Mouse (Mus musculus) embryonic stem cell, embryonic (primary cell): Measurements from ENCODE around the gene Thsd4.

Experiments
- CTCF ChIA-PET, 4 experiments: fragments of 300-600 bp in 2 of 4; fragments of 350-600 bp in 2 of 4; sonication (Branson Sonifier 250); formaldehyde crosslinking; loops; one replicate each; lab custom pipeline; 2022; ENCODE audit warnings: inconsistent platforms in 2 of 4; lab: Charles Lee
- POLR2A ChIA-PET, 4 experiments: fragments of 300-600 bp in 2 of 4; fragments of 350-600 bp in 2 of 4; sonication (Branson Sonifier 250); formaldehyde crosslinking; loops; one replicate each; lab custom pipeline; 2022; ENCODE audit warnings: antibody characterized with exemption in 4 of 4, inconsistent platforms in 1 of 4; lab: Charles Lee

Gene Thsd4

DNA sequence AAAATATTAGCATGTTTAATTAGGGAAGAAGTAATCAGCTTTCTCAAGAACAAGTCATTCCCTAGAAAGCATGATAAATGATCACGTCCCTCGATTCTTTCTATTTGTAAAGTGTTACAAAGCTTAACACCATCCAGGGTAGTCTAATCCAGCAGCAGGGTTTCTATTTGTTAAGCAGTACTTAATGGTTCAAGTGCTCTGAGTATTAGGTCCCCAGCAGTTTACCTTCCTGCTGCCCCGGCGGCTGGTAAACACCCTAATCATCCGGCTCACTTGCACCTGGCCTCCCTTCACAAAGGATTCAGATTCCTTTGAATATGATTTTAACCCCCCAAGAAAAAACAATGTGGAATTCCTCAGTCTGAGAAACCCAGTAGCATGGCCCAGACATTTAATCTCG lies 326.9 kb downstream of the Thsd4 start:
- CTCF ChIA-PET, result interaction anchor here in 1 of 4 experiments (0.6 kb wide), 1 partner anchor 9 kb away, joined by 3 read pairs; no protein-coding TSS in a partner anchor
- POLR2A ChIA-PET, result no interaction called here

DNA sequence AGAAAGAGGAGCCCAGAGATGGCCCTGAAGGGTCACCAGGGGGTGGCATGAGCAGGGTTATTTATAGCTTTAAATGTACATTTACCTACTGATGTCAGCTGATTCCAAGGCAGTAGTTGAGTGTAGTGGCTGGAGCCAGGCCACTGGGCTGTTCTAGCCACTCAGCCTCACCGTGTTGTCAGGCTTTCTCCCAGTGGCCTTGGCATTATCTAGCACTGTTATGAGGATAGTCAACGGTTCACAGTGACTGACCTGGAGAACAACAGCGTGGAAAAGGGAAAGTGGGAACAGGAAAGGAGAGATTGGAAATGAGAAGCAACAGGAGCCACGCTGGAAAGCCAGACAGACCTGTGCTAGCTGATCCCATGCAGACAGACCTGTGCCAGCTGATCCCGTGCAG lies 329.5 kb downstream of the Thsd4 start:
- ChIA-PET CTCF (no interaction called here), POLR2A (no interaction called here)

DNA sequence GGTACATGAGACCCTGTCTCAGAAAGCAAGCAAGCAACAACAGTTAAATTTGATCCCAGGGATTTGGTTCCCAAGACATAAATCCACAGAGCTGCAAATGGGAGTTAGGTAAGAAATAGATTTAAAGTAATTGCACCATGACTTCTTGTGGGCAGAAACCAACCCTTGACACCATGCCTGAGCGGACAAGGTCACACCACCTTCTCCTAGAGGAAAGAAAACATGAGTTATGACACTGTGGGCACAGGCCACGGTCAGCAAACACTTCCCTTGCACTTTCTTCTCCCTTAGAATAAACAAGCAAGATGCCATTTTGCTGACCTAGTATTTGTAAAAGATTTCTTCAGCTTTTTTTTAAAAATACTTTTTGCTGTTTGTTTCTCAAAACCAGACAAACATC lies 334.4 kb downstream of the Thsd4 start:
- ChIA-PET CTCF (interaction anchor here in 1 of 4 experiments (0.6 kb wide), 1 partner anchor 218 kb away, joined by 3 read pairs; no protein-coding TSS in a partner anchor), POLR2A (interaction anchor here in 1 of 4 experiments (0.5 kb wide), 1 partner anchor 46 kb away, joined by 3 read pairs; no protein-coding TSS in a partner anchor)

DNA sequence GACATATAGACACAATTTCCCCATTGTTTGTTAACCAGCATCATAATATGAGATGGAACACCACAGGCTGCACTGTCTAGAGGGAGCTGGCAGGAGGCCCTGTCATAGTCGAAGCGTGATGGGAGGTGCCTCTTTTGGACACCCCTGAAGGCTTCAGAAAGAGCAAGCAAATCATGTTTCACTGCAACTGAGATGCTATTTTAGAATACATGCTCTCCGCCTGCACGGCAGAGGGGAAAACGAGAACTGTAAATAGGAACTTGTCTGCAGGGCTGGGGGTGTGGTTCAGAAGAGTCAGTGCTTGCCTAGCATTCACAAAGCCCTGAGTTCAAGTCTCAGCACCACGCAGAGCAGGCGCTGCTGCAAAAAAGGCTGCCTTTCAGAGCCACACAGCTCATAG lies 334.9 kb downstream of the Thsd4 start:
- ChIA-PET CTCF (no interaction called here), POLR2A (no interaction called here)

DNA sequence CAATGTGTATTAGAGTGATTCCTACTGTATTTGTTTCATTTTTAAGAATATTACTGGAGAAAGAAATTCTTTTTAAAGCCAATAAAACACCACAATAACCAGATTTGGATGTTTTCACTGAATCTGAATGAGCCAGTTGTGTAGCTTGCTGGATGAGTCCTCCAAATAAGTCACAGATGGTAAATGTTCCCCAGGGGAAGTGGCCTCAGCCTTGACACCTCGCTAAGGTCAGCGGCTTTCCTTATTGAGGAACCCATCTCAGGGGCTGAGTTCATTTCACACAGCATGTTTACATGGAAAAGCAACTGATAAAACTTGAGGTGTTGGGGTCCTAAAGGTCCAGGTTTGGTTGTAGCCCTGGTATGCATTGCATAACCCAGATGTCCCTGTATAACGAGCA lies 337.8 kb downstream of the Thsd4 start:
- ChIA-PET POLR2A (no interaction called here), CTCF (no interaction called here)

DNA sequence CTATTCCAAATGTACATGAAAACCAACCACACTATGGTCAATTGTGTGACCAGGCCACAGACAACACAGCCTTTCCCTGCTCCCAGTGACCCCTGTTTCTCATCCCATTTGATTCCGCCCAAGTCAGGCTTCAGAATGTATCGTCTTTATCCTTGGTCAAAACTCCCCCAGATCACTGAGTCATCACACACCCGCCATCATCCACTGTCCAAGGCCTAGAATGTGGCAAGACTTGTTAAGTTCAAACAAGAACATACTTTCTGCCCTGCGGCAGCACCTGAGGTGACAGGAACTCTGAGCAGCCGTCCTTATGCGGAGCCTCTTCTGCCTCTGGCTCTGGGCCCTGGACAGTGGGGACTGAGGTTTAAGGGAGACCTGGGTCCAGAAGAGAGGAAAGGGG lies 339.5 kb downstream of the Thsd4 start:
- CTCF ChIA-PET, result interaction anchor here in 1 of 4 experiments (0.9 kb wide), 1 partner anchor 409 kb away, joined by 3 read pairs; no protein-coding TSS in a partner anchor

DNA sequence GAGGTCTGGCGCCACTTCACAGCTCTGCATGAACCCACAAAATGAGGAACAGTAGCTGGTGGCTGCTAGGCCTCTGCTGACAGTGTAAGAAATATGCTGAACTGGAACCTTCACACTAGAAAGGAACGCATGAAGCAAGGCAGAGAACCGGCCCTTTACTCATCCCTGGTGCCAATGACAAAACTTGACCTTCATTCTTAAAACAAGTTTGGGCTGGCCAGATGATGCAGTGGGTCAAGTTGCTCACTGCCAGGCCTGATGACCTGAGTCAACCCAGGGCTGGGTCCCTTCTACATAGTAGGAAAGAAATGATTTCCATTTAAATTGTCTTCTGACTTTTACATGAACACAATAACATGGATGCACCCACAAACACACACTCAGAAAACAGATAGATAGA lies 340.9 kb downstream of the Thsd4 start:
- POLR2A ChIA-PET, result no interaction called here

More for the DNA sequence above, 339.5 kb downstream of the Thsd4 start:
- POLR2A ChIA-PET, result no interaction called here

DNA sequence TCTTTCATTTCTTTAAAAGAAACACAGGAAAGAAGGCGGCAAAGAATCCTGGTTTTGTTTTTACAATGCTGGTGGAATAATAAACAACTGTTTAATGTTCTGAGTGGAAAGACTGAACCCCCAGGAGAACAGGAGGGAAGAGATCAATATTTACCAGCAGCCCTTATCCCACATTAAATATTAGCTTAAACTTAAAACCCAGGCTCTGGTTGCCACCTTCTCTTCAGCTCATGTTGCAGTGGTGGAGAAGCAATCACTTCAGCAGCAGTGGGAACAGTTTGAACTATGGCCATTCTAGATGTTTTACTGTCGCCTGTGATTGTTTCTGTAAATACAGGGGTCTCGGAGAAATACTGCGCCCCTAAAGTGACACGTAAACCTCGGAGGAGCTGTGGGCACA lies 341.7 kb downstream of the Thsd4 start:
- ChIA-PET POLR2A (no interaction called here), CTCF (interaction anchor here in 1 of 4 experiments (1.6 kb wide), 1 partner anchor 13 kb away, joined by 4 read pairs; no protein-coding TSS in a partner anchor)

More for the DNA sequence above, 340.9 kb downstream of the Thsd4 start:
- CTCF ChIA-PET, result interaction anchor here in 1 of 4 experiments (1.6 kb wide), 1 partner anchor 14 kb away, joined by 4 read pairs; no protein-coding TSS in a partner anchor

DNA sequence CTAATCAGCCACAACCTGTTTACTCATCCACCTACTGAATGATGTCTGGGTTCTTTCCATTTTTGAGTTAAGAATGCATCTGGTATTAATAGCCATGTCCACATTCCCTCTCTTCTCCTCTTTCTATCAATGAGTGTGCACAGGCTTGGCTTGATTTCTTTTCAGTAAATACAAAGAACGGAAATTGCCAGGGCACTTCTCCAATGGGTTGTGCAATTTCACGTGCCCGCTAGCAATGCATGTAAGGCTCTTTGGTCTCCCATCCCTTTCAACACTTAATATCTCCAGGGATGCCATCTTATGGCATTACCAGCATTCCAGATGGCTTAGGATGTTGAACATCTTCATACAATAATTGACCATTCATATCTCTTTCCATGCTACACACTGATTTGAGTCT lies 345.5 kb downstream of the Thsd4 start:
- CTCF ChIA-PET, result no interaction called here

DNA sequence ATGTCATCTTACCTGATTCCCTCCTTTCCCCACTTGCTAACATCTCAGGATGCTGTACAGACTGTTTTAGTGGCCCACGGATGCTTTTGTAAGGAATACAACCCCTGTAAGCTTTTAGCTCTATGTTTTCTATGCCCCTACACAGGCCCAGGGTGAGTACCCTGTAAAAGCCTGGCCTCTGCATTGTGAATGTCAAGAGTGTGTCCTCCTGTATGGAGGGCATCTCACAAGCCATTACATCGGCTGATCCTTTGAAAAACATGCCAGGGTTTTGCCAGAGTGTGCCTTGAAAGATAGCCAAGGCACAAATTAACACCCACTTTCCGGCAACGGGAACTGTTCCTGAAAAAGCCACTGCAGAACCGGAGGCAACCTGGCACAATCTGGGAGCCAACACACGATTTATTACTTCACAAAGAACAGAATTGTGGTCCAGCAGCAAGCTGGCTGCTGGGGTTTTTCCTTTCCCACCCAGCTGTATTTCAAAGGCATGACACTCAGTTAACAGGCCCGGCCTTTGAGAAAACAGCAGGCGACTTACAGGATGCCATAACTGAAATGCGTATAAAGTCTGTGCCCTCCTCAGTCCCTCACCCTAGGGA lies 349.3 kb downstream of the Thsd4 start:
- ChIA-PET POLR2A (interaction anchor here in 1 of 4 experiments (0.7 kb wide), 1 partner anchor 41 kb away, joined by 3 read pairs; no protein-coding TSS in a partner anchor), CTCF (interaction anchor here in 1 of 4 experiments (0.5 kb wide), 1 partner anchor 66 kb away, joined by 3 read pairs; no protein-coding TSS in a partner anchor)

More for the DNA sequence above, 345.5 kb downstream of the Thsd4 start:
- POLR2A ChIA-PET, result no interaction called here

DNA sequence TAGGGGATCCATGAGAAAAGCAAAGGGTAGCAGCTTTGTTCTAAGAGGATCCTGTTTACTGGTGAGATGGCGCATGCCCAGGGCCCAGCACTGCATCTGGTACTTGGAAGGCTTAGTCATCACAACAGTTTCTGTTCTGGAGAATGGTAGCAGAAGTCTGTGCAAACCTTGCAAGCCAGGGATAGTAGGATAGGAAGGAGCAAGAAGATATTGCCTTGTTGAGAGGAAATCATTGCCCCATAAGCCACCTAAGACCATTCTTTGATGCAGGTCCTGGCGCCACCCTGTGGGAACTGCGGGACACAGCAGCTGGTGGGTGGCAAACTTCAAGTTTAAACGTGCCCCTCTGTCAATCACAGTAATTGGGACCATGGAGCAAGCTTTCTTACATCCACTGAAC lies 354.9 kb downstream of the Thsd4 start:
- CTCF ChIA-PET, result interaction anchor here (0.6 to 2.0 kb wide), 20 partner anchors 13 to 462 kb away, joined by 3 to 13 read pairs (median 4); no protein-coding TSS in a partner anchor

DNA sequence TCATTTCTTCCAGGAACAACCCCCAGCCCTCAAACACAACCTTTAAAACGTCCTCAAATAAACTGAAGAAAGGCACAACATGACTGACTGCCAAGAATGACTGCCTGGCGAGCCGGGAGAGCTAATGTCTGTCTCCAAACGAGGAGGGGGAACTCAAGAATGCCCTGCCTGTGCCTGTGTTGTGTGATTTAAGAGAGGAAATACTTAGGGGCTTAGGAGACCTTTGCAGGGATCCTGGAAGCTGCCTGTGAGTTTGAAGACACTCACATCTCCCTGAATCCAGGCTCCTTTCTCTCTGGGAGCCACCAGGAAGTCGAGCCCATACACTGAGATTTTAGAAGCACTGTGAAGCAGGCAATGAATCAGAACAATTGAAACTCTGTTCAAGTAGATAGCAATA lies 361.0 kb downstream of the Thsd4 start:
- POLR2A ChIA-PET, result interaction anchor here in 1 of 4 experiments (0.8 kb wide), 1 partner anchor 116 kb away, joined by 3 read pairs; no protein-coding TSS in a partner anchor

More for the DNA sequence above, 354.9 kb downstream of the Thsd4 start:
- POLR2A ChIA-PET, result interaction anchor here in 1 of 4 experiments (1.3 kb wide), 1 partner anchor 174 kb away, joined by 3 read pairs; no protein-coding TSS in a partner anchor

DNA sequence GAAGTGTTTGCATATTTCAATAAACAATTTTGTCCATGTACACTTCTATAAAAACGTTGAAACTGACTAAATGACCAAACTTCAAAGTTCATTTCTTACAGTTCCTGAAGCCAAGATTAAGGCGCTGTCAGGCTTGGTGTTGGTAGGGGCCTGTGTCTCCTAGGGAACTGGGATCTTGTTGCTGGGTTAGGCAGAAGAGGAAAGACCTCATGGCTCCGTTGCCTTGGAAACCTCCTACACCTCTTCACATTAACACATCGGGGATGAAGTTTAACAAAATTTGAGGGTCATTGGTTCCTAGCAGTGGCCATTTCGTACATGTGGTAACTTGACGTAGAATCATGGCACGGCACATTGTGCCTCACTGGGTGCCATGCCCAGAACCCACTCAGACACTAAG lies 361.7 kb downstream of the Thsd4 start:
- CTCF ChIA-PET, result no interaction called here

More for the DNA sequence above, 361.0 kb downstream of the Thsd4 start:
- CTCF ChIA-PET, result no interaction called here

DNA sequence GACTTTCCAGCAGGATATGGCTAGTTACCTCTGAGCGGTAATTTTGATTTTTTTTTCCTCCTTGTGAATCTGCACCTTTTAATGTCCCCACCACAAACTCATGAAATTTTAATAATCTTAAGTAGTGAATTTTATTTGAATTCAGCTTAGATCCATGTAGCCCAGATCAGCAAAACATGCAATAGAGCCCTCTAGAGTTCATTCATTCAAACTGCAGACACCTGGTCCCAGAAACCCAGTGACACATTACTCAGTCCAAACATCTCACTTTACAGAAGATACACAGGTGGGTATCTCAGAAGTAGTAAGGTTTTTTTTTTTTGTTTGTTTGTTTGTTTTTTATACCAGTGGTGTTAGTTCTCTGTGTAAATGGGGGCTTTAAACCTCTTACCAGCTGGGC lies 368.9 kb downstream of the Thsd4 start:
- ChIA-PET POLR2A (interaction anchor here in 1 of 4 experiments (0.6 kb wide), 1 partner anchor 495 kb away, joined by 3 read pairs; no protein-coding TSS in a partner anchor), CTCF (interaction anchor here (0.5 to 1.7 kb wide), 7 partner anchors 14 to 886 kb away, joined by 3 to 5 read pairs (median 3); no protein-coding TSS in a partner anchor)

More for the DNA sequence above, 361.7 kb downstream of the Thsd4 start:
- POLR2A ChIA-PET, result no interaction called here

DNA sequence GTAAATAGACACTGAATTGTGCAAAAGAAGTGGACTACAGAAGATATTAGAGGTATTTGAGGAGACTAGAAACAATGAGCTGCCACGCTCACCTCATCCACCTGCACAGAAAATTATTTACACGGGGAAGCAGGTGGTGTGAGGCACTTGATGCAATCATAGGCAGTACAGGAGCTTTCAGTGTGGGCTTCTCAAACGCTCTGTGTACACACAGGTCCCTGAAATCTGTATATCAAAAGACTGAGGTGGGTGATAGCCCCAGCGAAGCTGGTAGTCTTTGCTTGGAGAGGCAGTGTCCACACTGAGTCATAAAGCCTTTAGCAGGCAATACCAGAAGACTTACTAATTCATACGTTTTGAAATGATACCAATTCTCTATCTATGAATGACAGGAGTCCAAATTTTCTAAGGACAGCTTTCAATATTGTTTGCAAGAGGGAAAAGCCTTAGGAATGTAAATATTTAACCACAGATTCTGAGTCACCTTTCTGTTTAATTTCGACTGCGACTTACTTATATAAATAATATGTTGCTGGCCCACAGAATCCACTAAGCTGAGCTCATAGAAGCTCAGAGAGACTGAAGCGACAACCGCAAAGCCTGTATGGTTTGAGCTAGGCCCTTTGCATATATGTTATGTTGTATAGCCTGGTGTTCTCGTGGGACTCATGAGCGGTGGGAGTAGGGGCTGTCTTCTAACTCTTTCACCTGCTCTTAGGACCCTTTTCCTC lies 369.8 kb downstream of the Thsd4 start:
- ChIA-PET POLR2A (no interaction called here), CTCF (interaction anchor here (0.6 to 1.7 kb wide), 7 partner anchors 14 to 1483 kb away, joined by 3 to 6 read pairs (median 3); no protein-coding TSS in a partner anchor)

DNA sequence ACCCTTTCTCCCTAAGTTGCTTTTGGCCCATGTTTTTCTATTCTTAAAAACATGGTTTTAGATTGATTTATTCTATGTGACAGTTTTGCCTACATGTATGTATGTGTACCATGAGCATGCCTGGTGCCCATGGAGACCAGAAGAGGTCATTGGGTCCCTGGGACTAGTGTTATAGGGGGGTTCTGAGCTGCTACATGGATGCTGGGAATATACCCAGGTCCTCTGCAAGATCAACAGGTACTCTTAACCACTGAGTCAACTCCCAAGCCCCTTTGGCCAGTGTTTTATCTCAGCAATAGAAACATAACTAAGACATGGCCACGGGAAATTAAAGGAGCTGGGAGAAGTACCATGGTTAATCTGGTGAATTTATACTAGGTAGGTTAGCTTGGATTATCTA lies 371.3 kb downstream of the Thsd4 start:
- ChIA-PET CTCF (no interaction called here), POLR2A (no interaction called here)

DNA sequence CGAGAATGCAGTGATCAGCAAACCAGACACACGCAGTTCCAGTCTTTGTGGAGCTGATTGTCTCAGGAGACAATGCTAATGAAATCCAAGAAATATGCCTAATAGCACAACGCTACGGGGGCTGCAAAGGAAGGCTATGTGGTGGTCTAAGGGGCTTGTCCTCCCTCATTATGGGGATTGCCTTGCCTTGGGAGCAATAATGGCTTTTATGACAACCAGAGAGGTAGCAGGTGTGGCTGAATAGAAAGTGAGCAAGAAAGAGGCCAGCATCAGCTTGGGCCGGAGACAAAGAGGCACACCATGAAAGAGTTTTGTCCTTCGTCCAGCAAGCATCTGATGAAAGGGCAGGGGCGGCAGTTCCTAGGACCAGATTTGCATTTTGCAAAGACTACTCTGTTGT lies 372.9 kb downstream of the Thsd4 start:
- ChIA-PET CTCF (no interaction called here), POLR2A (no interaction called here)

DNA sequence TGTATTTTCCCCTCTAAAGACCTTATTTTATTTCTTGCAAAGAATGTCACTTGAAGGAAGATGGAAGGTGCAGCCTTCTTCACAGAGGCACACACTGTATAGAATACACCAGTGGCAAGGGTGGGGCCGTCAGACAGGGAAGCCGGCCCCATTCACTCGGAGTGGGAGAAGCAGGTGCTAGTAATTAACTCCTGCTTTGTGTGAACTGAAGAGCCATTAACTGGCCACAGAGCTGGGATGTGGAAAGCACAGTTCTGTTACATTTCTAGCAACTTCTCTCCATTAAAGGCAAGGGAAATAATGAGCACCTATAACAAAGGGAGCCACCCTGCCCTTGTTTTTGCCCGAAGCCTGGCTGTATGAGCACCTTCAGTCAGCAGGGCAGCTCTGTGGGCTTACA lies 374.4 kb downstream of the Thsd4 start:
- POLR2A ChIA-PET, result no interaction called here
- CTCF ChIA-PET, result no interaction called here

DNA sequence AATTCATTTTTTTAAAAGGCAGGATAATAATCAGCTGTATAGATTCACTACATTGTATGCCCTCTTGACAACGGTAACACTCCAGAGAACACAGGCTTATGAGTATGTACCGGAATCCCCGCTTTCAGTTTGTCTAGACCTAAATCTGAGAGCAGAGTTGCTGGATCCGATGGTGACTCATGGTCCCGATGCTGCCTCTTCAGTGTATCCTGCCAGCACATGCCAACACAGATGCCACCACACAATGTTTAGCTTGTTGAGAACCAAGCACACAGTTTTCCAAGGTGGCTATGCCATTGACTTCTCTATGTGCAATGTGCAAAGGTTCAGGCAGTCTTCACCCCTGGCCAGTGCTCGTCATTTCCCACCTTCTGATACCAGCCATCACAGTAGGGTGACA lies 378.0 kb downstream of the Thsd4 start:
- ChIA-PET POLR2A (no interaction called here), CTCF (no interaction called here)
